Mouse (Mus musculus) liver, embryonic 14.5 days (tissue): ENCODE data around the gene Gm14137. TPM values are rescaled to one million over a fixed set of nuclear protein-coding genes. Genes with fewer than 3 reads are reported as not detected.

Source experiments
- ATAC-seq: fragments of 200-750 bp; cut with Nextera tagmentation; 2 replicates; pipeline ENCODE4 v1.8.0; 2017; ENCODE audit warnings: moderate number of reproducible peaks, mild to moderate bottlenecking, moderate library complexity; ENCODE audit not compliant: insufficient read depth
- DNase-seq, 3 experiments: peaks; one replicate each; pipeline ENCODE4 v3.0.0-alpha.2; 2012 to 2013; ENCODE audit warnings: low read depth in 3 of 3, low spot score in 3 of 3
- H3K27ac ChIP-seq: fragments of 300-500 bp; sonication (generic); 2 replicates; pipeline ENCODE4 v1.5.1; 2014; ENCODE audit warnings: moderate library complexity, mild to moderate bottlenecking, control low read depth, inconsistent platforms
- H3K27me3 ChIP-seq: fragments of 300-500 bp; sonication (generic); 2 replicates; pipeline ENCODE4 v1.6.1; 2014; ENCODE audit warnings: mild to moderate bottlenecking, low read length, moderate library complexity; ENCODE audit not compliant: control insufficient read depth, insufficient read depth
- H3K36me3 ChIP-seq: fragments of 300-500 bp; sonication (generic); replicated peaks from 2 replicates; pipeline ENCODE4 v1.6.1; 2014; ENCODE audit warnings: low read depth; ENCODE audit not compliant: control insufficient read depth, insufficient read depth
- H3K4me1 ChIP-seq, 2 experiments: fragments of 200-500 bp in 1 of 2; fragments of 300-500 bp in 1 of 2; sonication (generic) in 1 of 2; replicated peaks; 2 replicates each; pipeline ENCODE4 v1.6.1; 2012 to 2014; ENCODE audit warnings: antibody characterized with exemption in 1 of 2, inconsistent platforms in 1 of 2, low read length in 1 of 2; ENCODE audit not compliant: control insufficient read depth in 2 of 2, insufficient read depth in 2 of 2
- H3K4me2 ChIP-seq: fragments of 300-500 bp; sonication (generic); 2 replicates; pipeline ENCODE4 v1.6.1; 2014; ENCODE audit warnings: low read depth, mild to moderate bottlenecking, control low read depth, moderate library complexity
- H3K4me3 ChIP-seq, 2 experiments: fragments of 200-500 bp in 1 of 2; fragments of 300-500 bp in 1 of 2; sonication (generic) in 1 of 2; 2 replicates each; pipeline ENCODE4 v1.5.1; 2012 to 2014; ENCODE audit warnings: low read depth in 2 of 2, low read length in 2 of 2, mild to moderate bottlenecking in 2 of 2, control low read depth in 1 of 2, inconsistent platforms in 1 of 2, moderate library complexity in 1 of 2; ENCODE audit not compliant: insufficient read depth in 1 of 2
- H3K9ac ChIP-seq: fragments of 300-500 bp; sonication (generic); replicated peaks from 2 replicates; pipeline ENCODE4 v1.6.1; 2014; ENCODE audit warnings: mild to moderate bottlenecking, control low read depth, moderate library complexity
- H3K9me3 ChIP-seq: fragments of 300-500 bp; sonication (generic); 2 replicates; pipeline ENCODE4 v1.6.1; 2016; ENCODE audit warnings: low read length, mixed read lengths; ENCODE audit not compliant: control insufficient read depth
- CTCF ChIP-seq: IDR thresholded peaks from 2 replicates; pipeline ENCODE4 v1.5.1; 2016; ENCODE audit warnings: antibody characterized with exemption, low read depth, control low read depth
- EP300 ChIP-seq: IDR thresholded peaks from 2 replicates; pipeline ENCODE4 v1.6.1; 2016; ENCODE audit warnings: antibody characterized with exemption, low read depth
- WGBS: fragments of 180-500 bp; shearing (Covaris S2); extraction: QIAGEN DNeasy Blood & Tissue Kit; methylation state at CpG from one replicate; pipeline ENCODE4 v1.1.7; 2014; ENCODE audit not compliant: insufficient replicate concordance; 5-methylcytosine and 5-hydroxymethylcytosine counted together
- polyA plus RNA-seq, 2 experiments: library from polyadenylated mRNA; depleted of rRNA in 1 of 2; stranded (reverse) in 1 of 2; unstranded in 1 of 2; fragments of >200 nt; fragmentation: Nextera tagmentation in 1 of 2; extraction: Ambion mirVana in 1 of 2; gene quantifications; 2 replicates each; pipeline versions ENCODE4 v1.2.1 to v1.2.3; 2012 to 2014

The Gm14137 gene
- polyA plus RNA-seq, 2 experiments: 0.05 TPM; not detected in 1

DNA sequence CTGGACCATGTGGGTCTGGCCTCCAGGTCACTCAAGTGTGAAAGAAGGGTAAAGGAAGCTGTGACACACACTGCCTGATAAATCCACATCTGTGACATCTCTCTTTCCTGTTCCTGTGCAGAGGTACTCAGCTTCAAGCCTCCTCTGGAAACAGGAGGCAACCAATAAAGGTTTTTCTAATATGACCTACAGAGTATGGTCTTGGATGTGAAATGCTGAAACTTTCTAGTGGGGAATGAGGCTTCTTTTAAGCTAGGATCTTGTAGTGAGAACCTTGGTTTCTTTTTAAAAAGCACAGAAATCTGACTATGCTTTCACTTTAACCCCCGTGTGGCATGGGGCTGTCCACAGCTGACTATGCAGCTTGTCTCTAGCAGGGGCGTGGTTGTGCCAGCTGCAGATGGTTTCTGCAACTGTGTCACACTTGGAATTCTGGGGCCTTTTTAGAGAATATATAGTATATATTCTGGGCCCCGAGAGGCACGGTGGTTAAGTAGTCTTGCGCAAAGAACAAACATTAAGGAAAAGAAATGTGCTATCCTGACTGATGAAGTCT is 3.2 kb downstream of the Gm14137 start:
- no peak for DNase-seq
- Histone ChIP-seq H3K4me1 (peaks cover 9 to 10% of the 10 kb centered on the region in 2 experiments), H3K4me3 (no peak overlapping the region), H3K27ac (no peak overlapping the region), H3K27me3 (no peaks in the 10 kb centered on the region), H3K4me2 (no peak overlapping the region), H3K9ac (no peak overlapping the region), H3K36me3 (no peaks in the 10 kb centered on the region), H3K9me3 (no peaks in the 10 kb centered on the region)
- 71% methylated on average over 5 of the region's 5 CpGs for WGBS
- TF ChIP-seq EP300 (no peak), CTCF (no peak)
- no peak for ATAC-seq

DNA sequence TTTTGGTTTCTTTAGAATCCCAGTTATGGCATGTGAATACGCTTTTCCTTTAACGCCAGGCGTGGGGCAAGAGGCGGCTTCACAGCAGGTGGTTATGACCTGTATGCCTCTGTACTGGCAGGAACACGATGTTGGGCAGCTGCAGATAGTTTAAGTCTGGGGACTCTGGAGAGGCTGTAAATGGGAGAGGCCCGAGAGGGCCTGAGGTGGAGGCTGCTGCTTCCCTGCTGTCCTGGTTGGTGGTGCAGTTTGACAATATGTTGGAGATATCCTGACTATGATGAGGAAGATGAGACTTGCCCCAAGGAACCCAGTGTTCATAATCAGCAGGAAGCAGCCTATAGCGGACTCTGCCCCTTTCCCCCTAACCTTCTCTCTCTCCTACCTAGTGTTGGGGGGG is 8.6 kb downstream of the Gm14137 start:
- 68% methylated on average over 7 of the region's 7 CpGs for WGBS
- no peak overlapping the region for H3K4me2 ChIP-seq
- ATAC-seq: no peak
- no peaks in the 10 kb centered on the region for H3K4me1 ChIP-seq
- H3K9ac ChIP-seq: no peak overlapping the region
- H3K36me3 ChIP-seq: no peaks in the 10 kb centered on the region; the same call in 1 of the 2 replicates
- no peak overlapping the region for H3K4me3 ChIP-seq
- H3K27ac ChIP-seq: no peak overlapping the region
- H3K9me3 ChIP-seq: no peaks in the 10 kb centered on the region
- TF ChIP-seq CTCF (no peak), EP300 (no peak)
- H3K27me3 ChIP-seq: no peaks in the 10 kb centered on the region
- no peak for DNase-seq

DNA sequence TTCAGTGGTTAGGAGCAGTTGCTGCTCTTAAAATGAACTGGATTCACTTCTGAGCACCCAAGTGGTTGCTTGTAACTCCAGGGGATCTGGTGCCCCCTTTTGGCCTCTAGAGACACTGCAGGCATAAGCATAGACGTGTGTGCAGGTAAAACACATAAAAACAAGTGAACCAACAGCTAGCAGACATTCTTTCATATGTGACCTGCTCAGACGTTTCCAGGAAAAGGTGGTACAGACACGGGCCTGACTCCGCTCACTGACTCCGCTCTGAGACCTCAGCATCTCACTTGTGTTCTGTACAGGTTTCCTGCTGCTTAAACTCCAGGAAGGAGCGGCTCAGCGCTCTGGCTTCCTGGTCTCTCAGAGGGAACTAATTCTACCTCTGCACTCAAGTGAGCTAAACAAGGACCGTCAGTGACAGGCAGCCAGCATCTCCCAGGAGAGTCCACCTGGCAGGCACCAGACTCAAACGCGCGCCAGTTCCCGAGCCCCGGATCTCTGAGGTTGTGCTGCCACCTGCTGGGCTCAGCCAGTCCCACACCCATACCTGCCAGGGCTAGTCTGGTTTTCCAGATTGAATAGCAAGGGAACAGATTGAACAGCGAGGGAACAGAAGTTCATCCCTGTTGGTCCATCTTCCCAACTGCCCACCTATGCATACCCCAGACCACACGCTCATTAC is 14.9 kb downstream of the Gm14137 start:
- ATAC-seq: peak; percentile 89
- Histone ChIP-seq H3K9ac (0 out of 2 replicates have a peak overlapping the region, but pooled peaks have one; percentile 43), H3K36me3 (no peaks in the 10 kb centered on the region), H3K27me3 (no peaks in the 10 kb centered on the region), H3K4me2 (peak overlapping the region; percentile 89), H3K9me3 (no peaks in the 10 kb centered on the region), H3K4me3 (peak overlapping the region; percentile 45 to 62), H3K4me1 (peaks cover 0 to 3% of the 10 kb centered on the region in 2 experiments; a peak in 1 of 4 replicates), H3K27ac (no peak overlapping the region)
- 5% methylated on average over 15 of the region's 15 CpGs for WGBS
- TF ChIP-seq CTCF (peak; percentile 95), EP300 (no peak)
- peak; percentile 57 to 75 (median 65) for DNase-seq

DNA sequence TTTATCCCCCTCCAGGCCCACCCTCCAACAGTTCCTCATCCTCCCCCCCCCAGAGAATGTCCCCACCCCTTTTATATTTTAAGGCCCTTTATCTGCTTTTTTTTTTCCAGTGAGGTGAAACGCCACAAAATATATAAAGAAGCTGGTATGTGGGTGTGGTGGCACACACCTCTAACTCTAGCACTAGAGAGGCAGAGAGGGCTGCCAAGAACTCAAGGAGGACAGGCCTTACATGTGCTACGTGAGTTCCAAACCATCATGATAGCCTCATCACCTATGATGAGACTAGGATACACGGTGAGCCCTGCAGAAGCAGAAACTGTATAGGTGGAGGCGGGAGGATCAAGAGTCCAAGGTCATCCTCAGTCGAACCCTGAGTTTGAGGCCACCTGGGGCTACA is 16.7 kb downstream of the Gm14137 start:
- H3K4me1 ChIP-seq: peaks cover 0 to 3% of the 10 kb centered on the region in 2 experiments; a peak in 1 of 4 replicates
- TF ChIP-seq CTCF: no peak
- TF ChIP-seq EP300: no peak
- 61% methylated on average over 5 of the region's 5 CpGs for WGBS
- H3K36me3 ChIP-seq: no peaks in the 10 kb centered on the region
- H3K27me3 ChIP-seq: no peaks in the 10 kb centered on the region
- no peak overlapping the region for H3K9ac ChIP-seq
- no peak overlapping the region for H3K27ac ChIP-seq
- H3K4me3 ChIP-seq: no peak overlapping the region
- ATAC-seq: no peak
- H3K9me3 ChIP-seq: no peaks in the 10 kb centered on the region
- H3K4me2 ChIP-seq: no peak overlapping the region
- no peak for DNase-seq

DNA sequence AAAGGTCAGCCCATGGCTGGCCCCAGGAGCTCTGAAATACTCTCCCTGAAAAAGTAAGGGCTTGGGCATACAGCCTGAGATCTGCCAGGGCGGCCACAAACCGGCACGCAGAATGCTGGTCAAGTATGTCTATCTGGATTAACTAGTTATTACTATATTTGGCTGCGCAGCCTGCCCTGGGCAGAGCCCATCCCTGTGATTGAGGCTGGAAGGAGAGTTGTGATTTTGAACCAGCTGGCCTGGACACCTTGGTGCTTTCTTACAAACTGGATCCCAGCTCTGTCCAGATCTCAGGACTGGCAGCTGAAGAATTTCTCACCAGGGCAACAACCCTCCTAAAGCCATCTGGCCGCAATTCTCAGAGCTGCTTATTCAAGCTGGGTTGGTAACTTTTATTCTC is 19.8 kb downstream of the Gm14137 start:
- Histone ChIP-seq H3K27ac (no peak overlapping the region), H3K27me3 (no peaks in the 10 kb centered on the region), H3K9ac (no peak overlapping the region), H3K4me3 (no peak overlapping the region), H3K9me3 (no peaks in the 10 kb centered on the region), H3K36me3 (no peaks in the 10 kb centered on the region), H3K4me1 (peaks cover 0 to 7% of the 10 kb centered on the region in 2 experiments; a peak in 1 of 4 replicates), H3K4me2 (no peak overlapping the region)
- TF ChIP-seq CTCF: no peak
- ATAC-seq (no peak), DNase-seq (no peak)
- WGBS: 82% methylated on average over 5 of the region's 5 CpGs
